ENCODE assay signal across 31 mouse cellular contexts in genomic region chr5:36419861-36420260, GRCm38 (mm10). TPM values are rescaled to one million over a fixed set of nuclear protein-coding genes. Genes with fewer than 3 reads are reported as not detected.
"Had no signal": no experiment of that assay in that cellular context is flagged by ENCODE, and none has a peak within 500 bp of the region (broad histone marks: within the 10 kb centered on the region; RNA-seq: fewer than 3 reads in every experiment).

No protein-coding gene starts in this region.

- DNase-seq: left cerebral cortex, postnatal 4 days; liver; liver, embryonic 13.5 days; liver, postnatal 0 days; lung, adult 18-20 months; lung, adult 2 months; lung, embryonic 14.5 days; lung, postnatal 10 days; lung, postnatal 14 days; lung, postnatal 36 days; lung, postnatal 4 days; midbrain, embryonic 14.5 days had no signal

- H3K4me3 ChIP-seq: limb, embryonic 10.5 days; limb, embryonic 12.5 days; limb, embryonic 13.5 days; limb, embryonic 15.5 days; liver, embryonic 12.5 days; liver, embryonic 13.5 days; liver, embryonic 15.5 days; lung, embryonic 15.5 days; megakaryocyte, embryonic 14.5 days; midbrain, embryonic 10.5 days; midbrain, embryonic 12.5 days; midbrain, embryonic 13.5 days; midbrain, embryonic 15.5 days; myocyte; neural tube, embryonic 12.5 days; neural tube, embryonic 13.5 days had no signal

- H3K27ac ChIP-seq: limb, embryonic 10.5 days; limb, embryonic 12.5 days; limb, embryonic 13.5 days; limb, embryonic 15.5 days; liver, embryonic 12.5 days; liver, embryonic 13.5 days; liver, embryonic 14.5 days; liver, embryonic 15.5 days; lung, embryonic 15.5 days; macrophage; midbrain, embryonic 10.5 days; midbrain, embryonic 12.5 days; midbrain, embryonic 13.5 days; midbrain, embryonic 15.5 days; neural tube, embryonic 12.5 days; neural tube, embryonic 13.5 days had no signal

RNA-seq across cellular contexts. Expression of gene Sorcs2, which starts 21.9 kb away (rescaled TPM):
- total RNA-seq: megakaryocyte progenitor cell, adult 5-6 weeks; megakaryocyte-erythroid progenitor cell, adult 5-6 weeks had no signal
